31 mouse cellular contexts compared by ENCODE assay signal in genomic region chr8:6090028-6090427, GRCm38 (mm10).
DNase-seq lines count a peak whose midpoint lies in the region; ATAC-seq and TF ChIP-seq lines count a peak whose summit lies in the region.
"Had no signal": no experiment of that assay in that cellular context is flagged by ENCODE, and none has a peak within 500 bp of the region (broad histone marks: within the 10 kb centered on the region; RNA-seq: fewer than 3 reads in every experiment).

No protein-coding gene starts in this region.

- peak; percentile 10 for DNase-seq in hindbrain, postnatal 0 days (ENCODE audit: low spot score)
- peak; percentile 72 for DNase-seq in brain, embryonic 14.5 days (ENCODE audit: low read depth)
- peak; percentile 33 for DNase-seq in forebrain, postnatal 0 days
- peak; percentile 10 for DNase-seq in telencephalon, adult 2 months (ENCODE audit: low read depth, low spot score)
- DNase-seq in urinary bladder, postnatal 4 days (ENCODE audit: low spot score in 2 of 2): no peak
- no peak for DNase-seq in heart, adult 2 months
- DNase-seq: adrenal gland, postnatal 14 days; cerebellum, adult 2 months; cerebellum, postnatal 36 days; gastrocnemius, adult 2 months; gastrocnemius, postnatal 36 days; heart, adult 18-20 months; heart, postnatal 14 days; kidney, adult 2 months; kidney, postnatal 4 days; right cerebral cortex, postnatal 4 days; thymus, adult 2 months; thymus, postnatal 36 days had no signal

- no peak for ATAC-seq in hindbrain, postnatal 0 days
- no peak for ATAC-seq in hindbrain, embryonic 16.5 days
- ATAC-seq in forebrain, postnatal 0 days: peak; percentile 42; the same call in 1 of the 2 replicates
- ATAC-seq: CD4-positive, CD25-positive, alpha-beta regulatory T cell, adult 4 months; intestine, embryonic 15.5 days had no signal

- H3K9me3 ChIP-seq in hindbrain, postnatal 0 days (ENCODE audit: low read length): no peaks in the 10 kb centered on the region
- no peaks in the 10 kb centered on the region for H3K9me3 ChIP-seq in hindbrain, embryonic 16.5 days (ENCODE audit: control insufficient read depth, low read length)
- H3K9me3 ChIP-seq in forebrain, postnatal 0 days (ENCODE audit: low read length): no peaks in the 10 kb centered on the region
- H3K9me3 ChIP-seq: heart, embryonic 13.5 days; hindbrain, embryonic 10.5 days; hindbrain, embryonic 15.5 days; intestine, embryonic 15.5 days; limb, embryonic 12.5 days; liver, embryonic 15.5 days; lung, embryonic 15.5 days; neural tube, embryonic 13.5 days had no signal

- no peak overlapping the region for H3K4me3 ChIP-seq in hindbrain, postnatal 0 days (ENCODE audit: low read length)
- no peak overlapping the region for H3K4me3 ChIP-seq in hindbrain, embryonic 16.5 days (ENCODE audit: low read length)
- no peak overlapping the region for H3K4me3 ChIP-seq in forebrain, postnatal 0 days (ENCODE audit: low read depth, low read length)
- no peak overlapping the region for H3K4me3 ChIP-seq in heart, adult 2 months
- H3K4me3 ChIP-seq: gastrocnemius, adult 2 months; heart, embryonic 13.5 days; hindbrain, embryonic 10.5 days; hindbrain, embryonic 15.5 days; intestine, embryonic 15.5 days; limb, embryonic 12.5 days; liver, embryonic 15.5 days; lung, embryonic 15.5 days; neural tube, embryonic 13.5 days had no signal

- no peaks in the 10 kb centered on the region for H3K27me3 ChIP-seq in hindbrain, postnatal 0 days (ENCODE audit: insufficient read depth, low read length)
- no peaks in the 10 kb centered on the region for H3K27me3 ChIP-seq in hindbrain, embryonic 16.5 days (replicated peaks; ENCODE audit: control insufficient read depth, insufficient read depth, low read length)
- no peaks in the 10 kb centered on the region for H3K27me3 ChIP-seq in forebrain, postnatal 0 days (ENCODE audit: insufficient read depth, low read length)
- H3K27me3 ChIP-seq in heart, adult 2 months (ENCODE audit: control insufficient read depth, insufficient read depth, low read length): no peaks in the 10 kb centered on the region
- H3K27me3 ChIP-seq: heart, embryonic 13.5 days; hindbrain, embryonic 15.5 days; intestine, embryonic 15.5 days; limb, embryonic 12.5 days; liver, embryonic 15.5 days; lung, embryonic 15.5 days; neural tube, embryonic 13.5 days had no signal

- H3K4me1 ChIP-seq in hindbrain, postnatal 0 days (ENCODE audit: insufficient read depth, low read length): no peaks in the 10 kb centered on the region
- H3K4me1 ChIP-seq in hindbrain, embryonic 16.5 days (ENCODE audit: control insufficient read depth, insufficient read depth, low read depth, low read length): no peaks in the 10 kb centered on the region
- H3K4me1 ChIP-seq in forebrain, postnatal 0 days (ENCODE audit: insufficient read depth): no peaks in the 10 kb centered on the region
- no peaks in the 10 kb centered on the region for H3K4me1 ChIP-seq in heart, adult 2 months (ENCODE audit: control insufficient read depth, insufficient read depth, low read length)
- H3K4me1 ChIP-seq: heart, embryonic 13.5 days; hindbrain, embryonic 10.5 days; hindbrain, embryonic 15.5 days; intestine, embryonic 15.5 days; limb, embryonic 12.5 days; liver, embryonic 15.5 days; lung, embryonic 15.5 days; neural tube, embryonic 13.5 days had no signal

- no peaks in the 10 kb centered on the region for H3K36me3 ChIP-seq in hindbrain, postnatal 0 days (ENCODE audit: insufficient read depth, low read length)
- H3K36me3 ChIP-seq in hindbrain, embryonic 16.5 days (ENCODE audit: control insufficient read depth, insufficient read depth, low read length): no peaks in the 10 kb centered on the region
- no peaks in the 10 kb centered on the region for H3K36me3 ChIP-seq in forebrain, postnatal 0 days (ENCODE audit: insufficient read depth)
- H3K36me3 ChIP-seq in heart, adult 2 months (ENCODE audit: control insufficient read depth, insufficient read depth, low read length): no peaks in the 10 kb centered on the region
- H3K36me3 ChIP-seq: heart, embryonic 13.5 days; hindbrain, embryonic 10.5 days; hindbrain, embryonic 15.5 days; intestine, embryonic 15.5 days; limb, embryonic 12.5 days; liver, embryonic 15.5 days; lung, embryonic 15.5 days; neural tube, embryonic 13.5 days had no signal

- intact Hi-C loops in heart, adult 2 months (cut with DNase I): no loop called here

- H3K9ac ChIP-seq in hindbrain, postnatal 0 days (replicated peaks; ENCODE audit: low read length): no peak overlapping the region
- H3K9ac ChIP-seq in hindbrain, embryonic 16.5 days (ENCODE audit: low read depth, low read length): no peak overlapping the region
- no peak overlapping the region for H3K9ac ChIP-seq in forebrain, postnatal 0 days
- H3K9ac ChIP-seq in heart, adult 2 months (ENCODE audit: low read depth, low read length): no peak overlapping the region
- H3K9ac ChIP-seq: heart, embryonic 13.5 days; hindbrain, embryonic 15.5 days; intestine, embryonic 15.5 days; limb, embryonic 12.5 days; liver, embryonic 15.5 days; lung, embryonic 15.5 days; neural tube, embryonic 13.5 days had no signal

- no peak for TF ChIP-seq EP300 in heart, adult 2 months (IDR thresholded peaks at IDR 0.05; ENCODE audit: insufficient read depth, low read depth, low read length)

- no peak overlapping the region for H3K4me2 ChIP-seq in hindbrain, postnatal 0 days (ENCODE audit: low read depth, low read length)
- no peak overlapping the region for H3K4me2 ChIP-seq in hindbrain, embryonic 16.5 days (ENCODE audit: low read length)
- no peak overlapping the region for H3K4me2 ChIP-seq in forebrain, postnatal 0 days (ENCODE audit: low read depth)
- H3K4me2 ChIP-seq: heart, embryonic 13.5 days; hindbrain, embryonic 15.5 days; intestine, embryonic 15.5 days; limb, embryonic 12.5 days; liver, embryonic 15.5 days; lung, embryonic 15.5 days; midbrain, embryonic 11.5 days; neural tube, embryonic 13.5 days had no signal

- H3K79me2 ChIP-seq in heart, adult 2 months (replicated peaks; ENCODE audit: control insufficient read depth, insufficient read depth, low read length): no peaks in the 10 kb centered on the region

- no peak overlapping the region for H3K27ac ChIP-seq in hindbrain, postnatal 0 days
- H3K27ac ChIP-seq in hindbrain, embryonic 16.5 days (ENCODE audit: low read depth, low read length): no peak overlapping the region
- H3K27ac ChIP-seq in forebrain, postnatal 0 days (ENCODE audit: low read depth, low read length): no peak overlapping the region
- H3K27ac ChIP-seq in heart, adult 2 months: no peak overlapping the region
- H3K27ac ChIP-seq: gastrocnemius, adult 2 months; heart, embryonic 13.5 days; hindbrain, embryonic 10.5 days; hindbrain, embryonic 15.5 days; intestine, embryonic 15.5 days; kidney, postnatal 0 days; limb, embryonic 12.5 days; liver, embryonic 15.5 days; lung, embryonic 15.5 days; neural tube, embryonic 13.5 days; stomach, postnatal 0 days had no signal

- 69% methylated on average over 4 of the region's 4 CpGs for WGBS in hindbrain, postnatal 0 days
- WGBS in hindbrain, embryonic 16.5 days: 70% methylated on average over 4 of the region's 4 CpGs
- 46% methylated on average over 4 of the region's 4 CpGs for WGBS in forebrain, postnatal 0 days
- WGBS in heart, adult 2 months: 73% methylated on average over 4 of the region's 4 CpGs

- TF ChIP-seq POLR2A in brain, embryonic 14.5 days (IDR thresholded peaks at IDR 0.05; ENCODE audit: borderline replicate concordance, extremely low read depth, insufficient read depth, insufficient read length, poor library complexity, severe bottlenecking): no peak
- TF ChIP-seq POLR2A in heart, adult 2 months (IDR thresholded peaks at IDR 0.05; ENCODE audit: insufficient read depth, low read depth, low read length): no peak

- no peak for TF ChIP-seq CTCF in hindbrain, postnatal 0 days (IDR thresholded peaks at IDR 0.05; ENCODE audit: low read depth)
- no peak for TF ChIP-seq CTCF in brain, embryonic 14.5 days (IDR thresholded peaks at IDR 0.05; ENCODE audit: borderline replicate concordance, extremely low read depth, insufficient read depth, insufficient read length)
- no peak for TF ChIP-seq CTCF in forebrain, postnatal 0 days (IDR thresholded peaks at IDR 0.05; ENCODE audit: low read depth)
- no peak for TF ChIP-seq CTCF in heart, adult 2 months (IDR thresholded peaks at IDR 0.05)

Comparison
In these comparisons a context has a peak if more than half of its experiments do, and no peak if none do; other contexts are left out.
1. DNase-seq: peak in hindbrain, postnatal 0 days (single experiment), brain, embryonic 14.5 days (single experiment), forebrain, postnatal 0 days (single experiment) and telencephalon, adult 2 months (single experiment); none in urinary bladder, postnatal 4 days (0 of 2) and heart, adult 2 months (0 of 2).